Mouse (Mus musculus) mature B cell (primary cell): ENCODE results near the gene Mcm2.

ENCODE experiments used
- in situ Hi-C: fragments of 300-500 bp; cut with MboI; formaldehyde crosslinking; loops from 2 replicates; pipeline ENCODE4 v1.14.3; 2019

Mcm2 gene

GRCm38 (mm10) chr6:88927595-88927994 lies 29.0 kb upstream of the Mcm2 start:
- in situ Hi-C loops = no loop called here

- in situ Hi-C loops = no loop called here
These were observed 28.3 kb upstream of the Mcm2 start for GRCm38 (mm10) chr6:88926870-88927269.

GRCm38 (mm10) chr6:88925640-88926205 lies 27.1 kb upstream of the Mcm2 start:
- in situ Hi-C loops = no loop called here

GRCm38 (mm10) chr6:88924502-88925275 lies 26.1 kb upstream of the Mcm2 start:
- in situ Hi-C loops = no loop called here

- in situ Hi-C loops = no loop called here
These were observed 20.2 kb upstream of the Mcm2 start for GRCm38 (mm10) chr6:88918802-88919201.

GRCm38 (mm10) chr6:88916153-88916552 lies 17.6 kb upstream of the Mcm2 start:
- in situ Hi-C loops = no loop called here

- in situ Hi-C loops = no loop called here
These were observed 16.9 kb upstream of the Mcm2 start for GRCm38 (mm10) chr6:88915510-88915909.

- in situ Hi-C loops = no loop called here
These were observed 16.2 kb upstream of the Mcm2 start for GRCm38 (mm10) chr6:88914799-88915198.

- in situ Hi-C loops = no loop called here
These were observed 14.9 kb upstream of the Mcm2 start for GRCm38 (mm10) chr6:88913440-88913839.

- in situ Hi-C loops = no loop called here
These were observed 14.4 kb upstream of the Mcm2 start for GRCm38 (mm10) chr6:88913022-88913421.

- in situ Hi-C loops = no loop called here
These were observed 10.6 kb upstream of the Mcm2 start for GRCm38 (mm10) chr6:88909151-88909550.

- in situ Hi-C loops = no loop called here
These were observed 8.0 kb upstream of the Mcm2 start for GRCm38 (mm10) chr6:88906369-88907108.

GRCm38 (mm10) chr6:88905042-88905441 lies 6.5 kb upstream of the Mcm2 start:
- in situ Hi-C loops = no loop called here

- in situ Hi-C loops = no loop called here
These were observed 5.9 kb upstream of the Mcm2 start for GRCm38 (mm10) chr6:88904456-88904974.

- in situ Hi-C loops = no loop called here
These were observed 5.1 kb upstream of the Mcm2 start for GRCm38 (mm10) chr6:88903708-88904107.

- in situ Hi-C loops = no loop called here
These were observed 3.6 kb upstream of the Mcm2 start, which contains the start of gene Tpra1 for GRCm38 (mm10) chr6:88901947-88902820. Tpra1 (plus strand) TSS chr6:88902251.

- in situ Hi-C loops = no loop called here
These were observed 2.9 kb upstream of the Mcm2 start for GRCm38 (mm10) chr6:88901471-88901870.

- in situ Hi-C loops = no loop called here
These were observed 1.0 kb upstream of the Mcm2 start for GRCm38 (mm10) chr6:88899628-88900027.

- in situ Hi-C loops = no loop called here
These were observed 506 bp upstream of the Mcm2 start for GRCm38 (mm10) chr6:88899086-88899485.

GRCm38 (mm10) chr6:88897246-88897645 lies 1.3 kb downstream of the Mcm2 start:
- in situ Hi-C loops = no loop called here

GRCm38 (mm10) chr6:88895943-88896342 lies 2.6 kb downstream of the Mcm2 start:
- in situ Hi-C loops = no loop called here

- in situ Hi-C loops = no loop called here
These were observed 5.0 kb downstream of the Mcm2 start for GRCm38 (mm10) chr6:88893559-88893958.
